Mouse (Mus musculus): ENCODE measurements around the gene Grin2b. TPM values are rescaled to one million over a fixed set of nuclear protein-coding genes. Genes with fewer than 3 reads are reported as not detected.

The Grin2b gene
- total RNA-seq (2021) = 100 to 1,000 TPM; 336 to 340 TPM

DNA sequence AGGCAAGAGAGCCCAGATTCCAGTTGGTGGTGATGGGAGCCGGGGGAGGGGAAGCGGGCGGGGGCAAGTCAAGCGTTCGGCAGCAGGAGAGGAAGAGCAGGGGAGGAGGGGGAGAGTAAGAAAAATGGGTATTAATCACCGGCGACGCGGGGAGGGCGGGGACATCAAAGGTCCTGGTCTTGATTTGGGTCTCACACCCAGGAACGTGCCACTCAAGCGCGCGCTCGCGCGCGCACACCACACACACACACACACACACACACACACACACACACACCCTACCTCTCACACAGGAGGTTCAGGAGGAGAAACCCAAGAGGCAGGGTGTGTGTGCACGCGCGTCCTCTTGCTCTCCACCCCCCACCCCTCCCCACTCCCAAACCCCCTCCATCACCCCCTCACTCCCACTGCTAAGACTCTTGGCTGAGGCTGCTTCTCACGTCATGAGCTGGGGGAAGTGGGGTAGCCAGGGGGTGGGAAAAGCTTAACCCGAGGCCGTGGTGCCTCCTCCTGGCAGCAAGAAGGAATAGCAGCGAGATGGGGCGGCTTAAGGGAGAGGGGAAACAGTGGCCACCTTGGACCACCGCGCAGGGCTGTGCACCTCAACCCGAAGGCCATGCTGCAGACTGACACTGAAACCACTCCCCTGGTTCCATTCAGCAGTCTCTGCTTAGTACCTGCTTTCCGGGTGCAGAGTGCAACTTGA is at the start of gene Grin2b:
Grin2b (minus strand) TSS at position 321 of the 706 bp plus-strand sequence.
- intact Hi-C loops (cut with DNase I) = loop anchor here (2.0 to 5.0 kb wide), 3 partner anchors 67 to 731 kb away; no protein-coding TSS in a partner anchor
- peak; percentile 76 to 82 for DNase-seq (ENCODE audit: low spot score in 2 of 2)

DNA sequence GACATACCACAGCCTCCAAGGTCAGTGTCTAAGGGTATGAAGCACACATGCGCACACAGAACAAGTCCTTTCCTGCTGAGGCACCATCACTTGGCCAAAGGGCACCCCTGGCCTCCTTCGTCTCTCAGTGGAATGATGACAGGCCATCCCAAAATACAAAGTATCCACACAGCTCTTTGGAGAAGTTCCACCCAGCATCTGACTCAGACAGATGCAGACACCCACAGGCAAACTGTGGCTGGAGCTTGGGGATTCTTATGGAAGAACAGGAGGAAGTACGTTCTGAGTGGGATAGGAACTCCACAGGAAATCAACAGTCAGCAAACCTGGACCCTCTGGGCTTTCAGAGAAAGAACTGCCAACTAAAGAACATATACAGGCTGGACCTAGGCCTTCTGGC is 48.6 kb upstream of the Grin2b start:
- DNase-seq (ENCODE audit: low spot score in 2 of 2) = peak in 1 of 2 experiments; percentile 69
- intact Hi-C loops (cut with DNase I) = no loop called here

DNA sequence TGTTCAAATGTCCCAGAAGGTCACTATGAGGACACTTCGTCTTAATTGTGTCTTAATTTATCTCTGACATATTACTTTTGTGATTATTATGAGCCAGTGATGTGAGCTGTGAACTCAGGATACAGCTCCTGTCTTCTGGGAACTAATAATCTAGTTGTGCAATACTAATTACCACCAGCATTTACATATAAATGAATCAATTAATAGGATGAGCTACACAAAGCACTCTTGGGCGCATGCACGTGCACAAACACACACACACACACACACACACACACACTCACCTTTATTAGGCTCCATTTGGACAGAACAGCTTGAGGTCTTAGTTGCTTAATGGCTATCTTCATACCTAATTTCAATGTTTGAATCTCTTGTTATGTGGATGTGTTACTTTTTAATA is 37.1 kb upstream of the Grin2b start:
- DNase-seq (ENCODE audit: low spot score in 2 of 2) = no peak
- intact Hi-C loops (cut with DNase I) = no loop called here

DNA sequence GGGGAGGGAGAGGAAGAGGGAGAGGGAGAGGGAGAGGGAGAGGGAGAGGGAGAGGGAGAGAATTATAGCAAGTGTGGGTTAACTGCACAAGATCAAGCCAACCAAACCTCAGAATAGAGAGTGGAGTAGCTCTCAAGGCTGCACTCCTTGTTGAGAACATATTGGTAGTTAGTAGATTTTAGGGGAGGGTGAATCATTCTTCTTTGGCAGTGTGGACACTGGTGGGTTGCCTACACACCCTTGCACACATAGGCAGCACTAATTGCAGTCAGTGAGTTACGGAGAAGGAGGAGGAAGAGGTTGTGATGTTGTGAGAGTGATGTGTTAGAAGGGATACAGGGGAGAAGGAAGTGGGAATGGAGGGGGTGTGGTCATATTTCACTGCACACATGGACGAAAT is 26.5 kb upstream of the Grin2b start:
- intact Hi-C loops (cut with DNase I) = loop anchor here (5.0 kb wide), 1 partner anchor 32 kb away; no protein-coding TSS in a partner anchor
- DNase-seq (ENCODE audit: low spot score in 2 of 2) = peak in 1 of 2 experiments; percentile 51

DNA sequence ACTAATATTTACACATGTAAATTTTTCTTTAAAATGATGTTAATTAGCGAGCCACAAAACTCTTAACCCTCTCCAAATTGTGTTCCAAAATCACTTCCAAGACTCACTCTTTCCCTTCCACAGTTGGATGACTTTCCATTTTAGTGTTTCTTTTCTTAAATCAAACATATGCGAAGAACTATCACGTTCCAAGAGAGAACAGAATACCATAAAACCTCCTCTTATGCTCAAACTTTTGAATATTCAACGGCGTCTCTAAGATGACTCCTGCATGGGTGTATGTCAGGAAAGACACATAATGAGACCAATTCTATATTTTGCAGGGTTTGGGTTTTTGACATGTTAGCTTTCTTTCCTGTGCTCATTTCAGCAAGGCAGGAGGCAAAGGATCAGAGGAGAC is 21.3 kb upstream of the Grin2b start:
- intact Hi-C loops (cut with DNase I) = loop anchor here (5.0 kb wide), 2 partner anchors 38 to 108 kb away; no protein-coding TSS in a partner anchor

DNA sequence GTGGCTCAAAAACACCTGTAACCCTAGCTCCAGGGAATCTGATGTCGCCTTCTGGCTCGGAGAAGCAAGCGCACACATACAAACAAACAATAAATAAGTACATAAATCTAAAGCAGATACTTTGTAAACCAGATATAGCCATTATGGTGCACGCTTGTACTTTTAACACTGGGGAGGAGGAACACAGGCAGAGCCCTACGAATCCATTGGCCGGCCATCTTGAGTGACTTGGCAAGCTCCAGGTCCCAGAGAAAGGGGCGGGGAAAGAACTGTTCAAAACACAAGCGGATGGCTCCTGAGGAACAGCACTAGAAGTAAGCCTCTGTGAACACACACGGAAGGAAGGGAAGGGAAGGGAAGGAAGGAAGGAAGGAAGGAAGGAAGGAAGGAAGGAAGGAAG is 4.8 kb upstream of the Grin2b start:
- DNase-seq (ENCODE audit: low spot score in 2 of 2) = no peak
- intact Hi-C loops (cut with DNase I) = no loop called here

More for the DNA sequence above, 21.3 kb upstream of the Grin2b start:
- peak in 1 of 2 experiments; percentile 63 for DNase-seq (ENCODE audit: low spot score in 2 of 2)

DNA sequence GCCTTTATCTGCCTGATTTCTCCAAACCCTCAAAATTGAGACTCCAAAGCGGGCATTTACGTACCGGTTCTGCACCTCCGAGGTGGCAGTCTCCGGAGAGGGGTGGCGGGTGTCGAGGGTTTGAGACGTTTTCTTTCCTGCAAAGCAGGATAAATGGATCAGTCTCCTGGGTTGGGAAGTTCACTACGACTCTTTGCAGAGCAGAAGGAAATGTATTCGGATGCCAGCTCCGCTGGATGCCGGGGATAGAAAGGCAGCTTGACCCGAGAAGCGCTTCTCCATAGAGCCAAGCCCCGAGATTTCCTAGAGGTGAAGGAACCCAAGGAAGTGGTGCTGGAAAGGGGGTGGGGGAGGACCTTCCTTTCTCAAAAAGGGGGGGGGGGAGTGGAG is 515 bp downstream of the Grin2b start:
- intact Hi-C loops (cut with DNase I) = loop anchor here (1.0 to 5.0 kb wide), 4 partner anchors 68 to 730 kb away; no protein-coding TSS in a partner anchor

DNA sequence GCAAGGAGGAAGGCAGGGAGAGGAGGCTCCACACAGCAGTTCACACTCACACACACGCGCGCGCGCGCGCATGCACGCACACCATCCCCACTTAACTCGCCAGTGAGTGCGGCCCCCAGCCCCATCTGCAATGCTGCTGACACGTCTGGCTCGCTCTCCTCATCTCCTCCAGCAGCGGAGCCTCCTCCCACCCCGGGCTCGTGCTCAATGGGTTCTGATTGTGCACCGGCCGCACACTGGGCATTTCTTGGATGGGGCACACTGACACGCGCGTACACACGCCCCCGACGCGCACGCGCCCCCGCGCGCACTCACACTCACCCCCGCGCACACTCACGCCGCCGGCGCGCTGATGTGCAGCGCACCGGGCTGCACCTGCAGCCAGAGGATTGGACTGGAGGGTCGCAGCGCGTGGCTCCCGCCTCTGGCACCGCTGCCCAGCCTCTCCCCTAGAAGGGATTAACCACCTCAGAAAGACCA is 1.1 kb downstream of the Grin2b start:
- intact Hi-C loops (cut with DNase I) = loop anchor here (1.0 to 5.0 kb wide), 4 partner anchors 69 to 730 kb away; no protein-coding TSS in a partner anchor
- DNase-seq (ENCODE audit: low spot score in 2 of 2) = peak; percentile 81 to 87

More for the DNA sequence above, 515 bp downstream of the Grin2b start:
- DNase-seq (ENCODE audit: low spot score in 2 of 2) = peak in 1 of 2 experiments; percentile 69

DNA sequence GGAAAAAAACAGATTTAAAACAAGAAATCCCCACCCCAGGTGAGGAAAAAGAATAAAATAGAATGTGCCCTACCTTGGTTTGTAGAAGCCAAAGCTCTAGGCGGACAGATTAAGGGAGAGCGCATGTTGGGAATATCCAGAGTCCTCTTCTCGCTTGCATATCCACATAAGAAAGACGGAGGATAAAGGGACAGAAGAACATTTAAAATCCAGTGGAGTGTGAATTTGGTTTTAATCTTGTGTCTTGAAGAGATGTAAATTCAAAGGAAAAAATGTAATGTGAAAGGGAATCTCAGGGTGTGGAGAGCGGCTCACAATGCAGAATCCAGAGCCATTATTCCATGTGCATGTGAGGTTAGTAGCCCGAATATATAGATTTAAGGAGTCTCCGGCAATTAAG is 2.0 kb downstream of the Grin2b start:
- intact Hi-C loops (cut with DNase I) = loop anchor here (2.0 to 5.0 kb wide), 2 partner anchors 729 to 755 kb away; no protein-coding TSS in a partner anchor
- DNase-seq (ENCODE audit: low spot score in 2 of 2) = no peak

DNA sequence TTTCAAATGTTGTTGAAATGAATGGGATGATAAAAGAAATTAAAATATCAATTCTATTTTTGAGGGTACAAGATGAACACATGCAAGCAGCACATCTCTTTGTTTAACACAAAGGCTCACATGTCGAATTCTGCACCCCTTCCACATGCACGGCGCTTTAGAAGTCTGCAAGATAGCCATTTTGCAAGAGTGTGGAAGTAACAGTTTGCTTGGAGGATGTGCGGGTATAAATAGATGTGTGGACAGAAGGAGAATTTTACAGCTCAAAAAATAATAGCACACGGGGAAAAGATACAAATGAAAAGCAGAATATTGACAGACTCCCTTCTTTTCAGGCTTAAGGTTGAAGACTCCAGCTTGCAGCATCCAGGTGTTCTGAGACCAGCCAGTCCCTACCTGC is 2.9 kb downstream of the Grin2b start:
- intact Hi-C loops (cut with DNase I) = loop anchor here (2.0 to 5.0 kb wide), 2 partner anchors 728 to 754 kb away; no protein-coding TSS in a partner anchor
- peak in 1 of 2 experiments; percentile 70 for DNase-seq (ENCODE audit: low spot score in 2 of 2)

DNA sequence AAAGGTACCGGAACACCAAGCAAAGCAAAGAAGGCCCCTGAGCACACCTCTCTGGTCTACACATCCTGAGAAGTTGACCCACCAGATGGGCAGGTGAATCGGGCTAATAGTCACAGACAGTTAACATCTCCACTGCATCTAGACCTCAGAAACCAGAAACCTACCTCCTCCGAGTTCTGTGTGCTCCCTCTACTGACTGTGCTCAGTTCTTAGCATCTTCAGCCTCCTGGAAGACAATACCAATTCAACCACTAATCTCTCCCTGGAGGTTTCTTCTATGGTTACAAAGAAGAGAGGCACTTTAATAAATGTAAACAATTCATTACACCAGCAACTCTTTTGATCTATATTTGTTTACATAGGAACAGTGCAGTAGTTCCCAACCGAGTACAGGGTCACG is 6.0 kb downstream of the Grin2b start:
- peak in 1 of 2 experiments; percentile 63 for DNase-seq (ENCODE audit: low spot score in 2 of 2)
- intact Hi-C loops (cut with DNase I) = no loop called here

DNA sequence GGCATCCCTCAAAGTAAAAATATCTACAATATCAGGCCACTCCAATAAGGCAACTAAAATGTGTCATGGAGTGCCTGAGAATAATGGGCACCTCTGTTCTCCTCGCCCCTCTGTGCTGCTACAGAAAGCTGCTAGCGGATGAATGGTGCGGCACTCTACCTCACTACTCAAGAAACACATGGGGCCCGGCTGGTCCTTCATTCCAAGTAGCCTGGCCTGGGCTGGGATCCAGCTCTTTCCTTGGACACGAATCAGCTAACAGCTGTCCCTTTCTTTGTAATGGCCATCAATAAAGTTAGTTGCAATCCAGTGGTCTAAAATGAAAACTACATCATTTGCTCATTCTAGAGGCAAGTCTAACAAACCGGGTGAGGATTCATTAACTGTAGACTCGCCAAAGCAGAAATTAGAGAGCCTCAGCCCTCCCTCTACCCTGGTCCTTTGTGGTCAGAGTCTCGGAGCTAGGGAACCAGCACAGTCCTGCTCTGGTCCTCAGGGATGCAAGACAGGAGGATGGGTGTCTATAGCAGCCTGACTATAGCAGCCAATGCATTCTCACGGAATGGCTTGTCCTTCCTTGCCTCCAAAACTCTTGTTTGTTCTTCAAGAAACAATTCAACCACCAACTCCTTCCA is 7.8 kb downstream of the Grin2b start:
- peak in 1 of 2 experiments; percentile 67 for DNase-seq (ENCODE audit: low spot score in 2 of 2)
- intact Hi-C loops (cut with DNase I) = no loop called here

DNA sequence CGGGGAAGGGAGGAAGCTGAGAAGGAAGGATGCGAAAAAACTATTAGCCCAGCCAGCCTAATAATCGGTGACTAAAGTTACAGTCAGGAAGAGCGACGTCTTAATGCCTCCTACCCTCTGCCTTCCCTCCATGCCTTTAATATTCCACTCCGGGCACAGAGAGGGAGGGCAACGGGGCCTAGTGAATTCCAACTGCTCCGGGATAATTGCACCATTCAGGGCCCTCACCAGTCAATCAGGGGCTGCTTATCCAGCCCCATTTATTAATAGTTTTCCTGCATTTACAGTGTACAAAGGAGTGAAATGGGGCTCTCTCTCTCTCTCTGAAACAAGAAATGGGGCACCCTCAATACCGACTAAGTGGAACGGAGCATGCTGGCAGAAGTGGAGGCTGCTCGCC is 11.2 kb downstream of the Grin2b start:
- intact Hi-C loops (cut with DNase I) = no loop called here
- DNase-seq (ENCODE audit: low spot score in 2 of 2) = no peak

DNA sequence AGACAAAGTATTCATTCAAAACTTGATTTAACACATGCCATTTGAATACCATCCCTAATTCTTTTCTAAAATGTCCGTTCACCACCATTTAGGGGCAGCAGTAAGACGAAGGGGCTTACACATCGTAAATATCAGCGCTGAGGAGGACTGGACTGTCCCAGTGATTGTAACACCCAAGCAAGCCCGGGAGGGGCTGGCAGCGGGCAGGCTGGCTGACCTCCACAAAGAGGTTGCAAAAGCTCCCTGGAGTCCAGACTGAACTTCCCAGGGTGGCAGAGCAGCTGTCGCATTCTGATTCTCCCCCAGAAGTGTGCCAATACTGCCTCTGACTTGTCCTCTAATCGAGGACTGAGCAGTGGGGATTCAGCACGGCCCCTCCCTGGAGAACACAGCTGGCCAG is 19.9 kb downstream of the Grin2b start:
- no peak for DNase-seq (ENCODE audit: low spot score in 2 of 2)
- intact Hi-C loops (cut with DNase I) = no loop called here

DNA sequence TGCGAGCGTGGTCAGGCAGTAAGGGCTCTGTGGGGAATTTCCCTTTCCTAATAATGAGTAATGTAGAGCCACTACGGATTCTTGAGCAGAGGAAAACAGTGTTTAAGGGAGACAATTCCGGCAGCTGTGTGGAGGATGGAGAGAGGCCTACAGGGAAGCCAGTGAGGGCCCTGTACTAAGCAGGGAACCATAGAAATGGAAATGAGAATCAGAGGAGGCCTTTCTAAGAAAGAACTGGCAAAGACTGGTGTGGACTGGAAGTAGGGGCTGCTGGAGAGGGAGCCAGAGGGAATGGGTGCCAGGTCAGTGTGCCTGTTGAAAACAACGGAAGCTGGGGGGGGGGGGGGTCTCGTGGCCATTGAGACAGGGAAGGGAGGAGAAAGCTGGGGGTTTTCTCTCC is 23.2 kb downstream of the Grin2b start:
- DNase-seq (ENCODE audit: low spot score in 2 of 2) = no peak
- intact Hi-C loops (cut with DNase I) = no loop called here

DNA sequence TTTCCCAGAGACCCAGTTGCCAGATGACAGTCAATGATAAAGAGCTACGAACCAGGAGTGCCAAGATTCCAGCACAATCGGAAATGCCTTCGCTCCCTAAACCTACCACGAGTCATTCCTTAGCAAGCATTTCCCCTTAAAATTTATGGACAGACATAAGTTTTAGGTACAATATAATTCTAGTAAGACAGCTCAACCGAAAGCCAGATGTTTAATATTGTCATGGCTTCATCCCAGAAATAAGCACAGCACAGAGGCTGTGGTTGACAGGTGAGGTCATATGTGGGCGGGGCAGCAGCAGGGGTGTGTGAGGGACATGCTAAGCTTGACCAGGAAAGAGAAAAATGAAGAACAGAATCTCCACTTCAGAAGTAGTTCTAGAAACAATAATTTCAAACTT is 33.3 kb downstream of the Grin2b start:
- no peak for DNase-seq (ENCODE audit: low spot score in 2 of 2)
- intact Hi-C loops (cut with DNase I) = no loop called here

DNA sequence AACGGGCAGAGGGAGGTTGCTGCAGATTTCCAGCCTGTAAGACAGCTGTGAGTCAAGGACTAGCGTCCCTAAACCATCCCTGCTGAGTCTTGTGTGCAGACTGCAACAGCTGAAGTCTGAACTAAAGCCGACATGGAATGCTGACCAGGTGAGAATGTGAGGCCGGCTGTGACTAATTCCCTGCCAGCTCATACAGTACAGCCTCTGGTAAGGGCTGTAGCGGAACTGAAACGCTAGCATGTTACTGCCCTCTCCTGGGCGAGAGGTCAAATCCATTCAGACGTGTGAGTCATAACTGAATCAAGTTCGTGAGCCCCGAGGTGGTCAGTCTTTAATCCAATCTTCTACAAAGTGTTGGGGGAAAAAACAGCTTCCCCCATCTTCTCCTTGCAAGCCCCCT is 42.9 kb downstream of the Grin2b start:
- intact Hi-C loops (cut with DNase I) = no loop called here
- peak in 1 of 2 experiments; percentile 31 for DNase-seq (ENCODE audit: low spot score in 2 of 2)

DNA sequence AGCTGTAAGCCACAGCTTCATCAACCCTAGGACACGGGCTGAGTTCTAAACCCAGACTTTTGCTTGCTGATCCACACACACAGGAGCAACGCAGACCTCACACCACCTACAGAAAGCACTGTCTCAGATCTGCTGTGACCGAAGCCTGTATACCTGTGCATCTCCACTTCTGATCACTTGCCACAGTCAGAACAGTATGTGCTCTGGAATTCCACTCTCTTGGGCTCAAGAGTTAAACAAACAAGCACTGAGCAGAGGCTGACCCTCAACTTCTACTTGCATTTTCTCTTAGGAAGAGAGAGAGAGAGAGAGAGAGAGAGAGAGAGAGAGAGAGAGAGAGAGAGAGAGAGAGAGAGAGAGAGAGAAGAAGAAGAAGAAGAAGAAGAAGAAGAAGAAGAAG is 50.7 kb downstream of the Grin2b start:
- intact Hi-C loops (cut with DNase I) = no loop called here
- no peak for DNase-seq (ENCODE audit: low spot score in 2 of 2)

DNA sequence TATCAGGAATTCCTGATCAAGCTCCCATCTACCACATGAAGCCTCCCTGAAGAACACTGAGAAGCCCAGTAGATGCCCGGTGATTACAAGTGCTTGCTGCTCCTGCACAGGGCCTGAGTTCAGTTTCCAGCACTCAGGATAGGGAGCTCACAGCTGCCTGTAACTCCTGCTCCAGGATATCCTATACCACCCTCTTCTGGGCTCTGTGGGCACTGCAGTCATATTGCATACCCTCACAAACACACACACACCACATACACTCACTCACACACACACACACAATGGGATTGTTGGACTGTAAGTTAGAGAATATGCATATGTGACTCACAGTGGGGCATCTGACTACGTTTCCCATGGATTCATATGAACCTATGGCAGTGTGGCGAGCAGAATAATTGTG is 55.9 kb downstream of the Grin2b start:
- DNase-seq (ENCODE audit: low spot score in 2 of 2) = no peak
- intact Hi-C loops (cut with DNase I) = no loop called here

DNA sequence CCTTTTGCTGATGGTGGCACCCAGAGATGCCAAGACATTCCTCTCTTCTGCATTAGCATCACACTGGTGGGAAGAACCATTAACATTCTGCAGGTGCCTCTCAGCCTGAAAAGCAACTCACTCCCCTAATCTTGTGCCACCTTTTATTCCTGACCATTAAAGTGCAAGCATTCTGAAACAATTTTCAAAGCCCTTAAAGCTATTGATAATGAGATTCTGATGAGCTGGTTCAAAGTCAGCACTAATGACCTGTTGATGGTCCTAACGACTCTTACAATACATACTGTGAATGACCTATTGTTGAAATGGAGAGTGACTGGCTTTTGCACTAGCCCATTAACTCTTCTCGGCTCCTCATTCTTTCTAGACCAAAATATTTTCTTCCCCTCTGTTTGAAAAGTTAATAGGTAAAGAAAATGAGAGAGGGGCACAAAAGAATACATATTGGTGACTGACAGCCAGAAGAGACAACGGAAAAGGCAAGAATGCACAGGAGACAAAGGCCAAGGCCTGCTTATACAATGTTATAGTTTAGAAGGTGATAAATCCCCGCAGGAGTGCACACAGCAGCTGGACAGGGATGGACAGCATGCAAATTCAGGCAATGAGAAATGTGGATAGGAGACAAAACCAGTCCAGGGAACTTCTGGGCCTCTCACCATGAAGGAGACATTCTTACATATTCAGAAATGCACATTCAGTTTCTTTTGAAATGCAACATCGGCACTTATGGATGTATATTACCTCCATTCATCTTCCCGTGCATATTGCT is 59.5 kb downstream of the Grin2b start:
- no peak for DNase-seq (ENCODE audit: low spot score in 2 of 2)
- intact Hi-C loops (cut with DNase I) = no loop called here

Measured in left cerebral cortex, postnatal 25 days (tissue).